Mouse (Mus musculus) gastrocnemius, postnatal 14 days (tissue): ENCODE data around the gene Rnf144a. TPM values are rescaled to one million over a fixed set of nuclear protein-coding genes. Genes with fewer than 3 reads are reported as not detected.

Source experiments
- DNase-seq: peaks from one replicate; pipeline ENCODE4 v3.0.0; 2021; ENCODE audit warnings: mixed read lengths
- intact Hi-C: fragments of 180-260 bp; cut with DNase I; formaldehyde crosslinking; loops from one replicate; pipeline ENCODE4 v1.15.1; 2025; ENCODE audit warnings: low total_unique reads
- total RNA-seq, 2 experiments: library from RNA; stranded (reverse); gene quantifications; 2 replicates each; pipeline ENCODE4 v1.2.3; 2021

The Rnf144a gene
- total RNA-seq, 2 experiments from 2014 or later, result 18.7 to 22.9 TPM

- no peak for DNase-seq
- intact Hi-C loops, result no loop called here
These were observed 33.3 kb downstream of the Rnf144a start for GRCm38 (mm10) chr12:26381730-26382129.

DNA sequence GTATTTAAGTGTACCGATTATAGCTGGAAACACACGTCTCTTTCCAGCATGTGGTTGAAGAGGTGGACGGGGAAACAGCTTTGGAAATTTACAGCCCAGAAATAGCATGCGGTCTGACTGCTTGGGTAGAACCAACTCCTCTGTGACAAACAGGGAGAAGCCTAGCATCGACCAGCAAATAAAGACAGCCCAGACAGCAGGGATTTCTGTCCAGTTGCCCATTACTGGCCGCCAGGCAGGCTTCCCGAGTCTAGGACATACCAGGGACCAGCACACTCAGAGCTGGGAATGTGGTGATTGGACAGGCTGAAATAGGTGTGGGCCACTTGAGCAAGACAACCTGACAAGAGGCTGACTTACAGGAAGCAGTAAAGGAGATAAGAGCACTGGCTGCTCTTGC is 35.3 kb downstream of the Rnf144a start:
- intact Hi-C loops, result no loop called here
- no peak for DNase-seq

GRCm38 (mm10) chr12:26377691-26378090 is 37.4 kb downstream of the Rnf144a start:
- no peak for DNase-seq
- intact Hi-C loops, result no loop called here

- intact Hi-C loops, result no loop called here
- DNase-seq, result no peak
These were observed 38.3 kb downstream of the Rnf144a start for GRCm38 (mm10) chr12:26376541-26377323.

DNA sequence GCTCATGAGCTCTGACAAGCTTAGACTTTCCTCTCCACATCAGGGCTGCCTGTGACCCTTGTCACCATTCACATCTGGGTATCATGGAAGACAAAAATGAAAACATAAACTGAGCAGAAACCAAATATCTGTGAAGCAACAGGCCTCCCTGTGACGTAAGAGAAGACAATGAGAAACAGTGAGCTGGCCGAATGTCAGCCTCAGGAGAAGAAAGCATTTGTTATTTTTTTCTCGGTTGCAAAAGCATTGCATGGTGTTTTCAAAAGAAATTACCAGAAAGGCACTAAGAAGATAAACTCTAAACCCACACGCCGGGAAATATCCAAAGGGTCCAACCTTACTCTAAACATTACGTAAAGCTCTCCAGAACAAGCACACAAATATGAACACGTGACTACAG is 41.3 kb downstream of the Rnf144a start:
- DNase-seq, result no peak
- intact Hi-C loops, result no loop called here

DNA sequence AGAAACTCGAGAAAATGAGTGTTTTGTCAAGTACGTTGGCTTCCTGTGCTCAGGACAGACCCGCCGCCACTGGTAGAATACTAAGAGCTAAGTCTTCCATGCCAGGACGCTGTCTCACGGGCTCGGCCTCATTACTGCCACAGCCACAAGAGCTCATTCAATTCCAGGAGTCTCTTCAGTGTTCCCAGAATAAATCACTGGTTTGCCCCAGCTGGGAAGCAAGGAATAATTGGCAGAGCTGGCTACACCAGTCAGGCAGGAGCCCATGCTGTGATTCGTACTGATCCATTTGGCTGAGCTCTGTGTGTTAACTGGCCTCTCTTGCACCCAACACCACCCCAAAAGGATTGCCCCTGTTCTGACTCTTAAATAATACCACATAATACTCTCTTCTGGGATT is 45.0 kb downstream of the Rnf144a start:
- intact Hi-C loops, result no loop called here
- DNase-seq, result no peak

DNA sequence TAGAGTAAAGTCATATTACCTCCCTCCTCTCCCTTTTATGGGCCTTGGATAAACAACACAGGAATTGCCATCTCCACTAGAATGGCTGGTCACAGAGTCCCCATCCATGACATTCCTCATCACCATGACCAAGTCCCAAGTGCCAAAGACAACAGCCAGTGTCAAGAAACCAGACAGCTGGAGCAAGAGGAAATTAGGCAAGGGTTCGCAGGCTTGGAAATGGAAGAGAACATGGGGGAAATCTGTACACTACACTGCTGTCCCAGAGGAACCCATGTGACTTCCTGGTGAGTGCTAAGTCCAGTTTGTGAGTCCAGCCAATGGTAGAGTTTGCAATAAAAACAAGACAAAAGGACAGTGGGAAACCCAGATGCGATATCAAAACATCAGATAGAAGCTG is 47.7 kb downstream of the Rnf144a start:
- intact Hi-C loops, result no loop called here
- DNase-seq, result no peak

DNA sequence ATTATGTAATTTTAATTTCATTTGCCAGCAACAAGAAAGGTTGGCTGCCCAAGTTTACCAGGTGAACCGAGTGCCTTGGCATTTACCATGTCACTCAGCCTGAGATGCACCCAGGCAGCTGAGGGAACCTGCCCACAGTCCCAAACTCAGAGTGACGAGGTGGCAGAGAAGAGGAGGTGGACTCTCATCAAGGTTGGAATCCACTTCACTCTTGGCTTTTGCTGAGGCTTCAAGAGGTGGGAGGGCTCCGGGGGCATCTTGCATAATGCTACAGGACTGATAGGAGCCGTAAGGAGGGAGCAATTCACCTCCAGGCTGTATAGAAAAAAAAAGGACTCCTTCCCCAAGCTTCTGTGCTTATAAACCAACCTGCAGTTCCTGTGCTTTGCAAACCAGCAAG is 48.7 kb downstream of the Rnf144a start:
- intact Hi-C loops, result no loop called here
- no peak for DNase-seq

DNA sequence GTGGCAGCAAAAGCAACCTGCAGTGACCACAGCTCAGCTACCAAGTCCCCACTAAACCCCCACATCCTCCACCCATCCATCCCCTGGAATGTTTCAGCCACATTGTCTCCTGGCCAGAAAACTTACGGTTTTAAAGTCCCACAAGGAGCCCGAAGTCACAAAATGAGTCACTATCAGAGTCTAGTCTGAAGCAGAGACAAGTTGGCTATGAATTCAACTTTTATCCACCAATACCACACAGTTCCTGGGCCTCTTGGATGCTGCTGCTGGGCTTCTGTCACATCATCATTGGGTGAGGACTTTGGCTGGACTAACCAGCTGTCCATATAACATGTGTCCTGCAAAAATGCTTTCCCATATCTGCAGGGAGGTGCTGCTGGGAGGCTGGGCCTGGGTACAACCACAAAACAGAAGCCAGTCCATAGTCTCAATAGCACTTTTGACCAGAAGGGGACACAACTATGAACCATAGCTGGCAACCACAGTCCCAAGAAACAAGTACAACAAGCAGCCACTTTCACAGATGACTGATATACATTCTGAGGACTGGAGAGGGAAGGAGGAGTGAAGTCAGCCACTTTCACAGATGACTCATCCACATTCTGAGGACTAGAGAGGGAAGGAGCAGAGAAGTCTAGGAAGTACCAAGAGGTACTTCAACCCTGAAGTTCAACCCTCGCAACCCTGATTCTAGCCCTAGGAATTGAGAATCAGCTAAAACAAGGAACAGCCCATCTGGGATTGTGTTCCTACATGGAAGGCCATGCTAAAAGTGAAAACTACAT is 49.3 kb downstream of the Rnf144a start:
- intact Hi-C loops, result no loop called here
- no peak for DNase-seq

DNA sequence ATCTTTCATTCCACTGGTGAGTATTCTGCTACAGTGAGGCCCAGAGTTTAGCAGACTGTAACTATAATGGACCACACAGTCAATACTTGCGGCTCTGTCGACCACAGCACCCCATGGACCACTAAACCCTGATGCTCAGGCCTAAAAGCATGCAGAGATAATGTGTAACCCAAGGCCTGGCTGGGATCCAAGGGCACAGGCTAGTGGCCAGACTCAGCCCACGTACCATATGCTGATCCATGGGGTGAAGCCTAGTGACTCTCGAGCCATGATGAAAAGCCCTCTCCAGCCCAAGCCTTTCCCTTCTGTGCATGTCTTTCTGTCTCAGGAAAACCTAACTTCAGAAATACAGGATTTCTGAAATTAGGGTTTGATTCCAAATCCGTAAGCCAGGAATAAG is 50.2 kb downstream of the Rnf144a start:
- intact Hi-C loops, result no loop called here
- DNase-seq, result no peak

DNA sequence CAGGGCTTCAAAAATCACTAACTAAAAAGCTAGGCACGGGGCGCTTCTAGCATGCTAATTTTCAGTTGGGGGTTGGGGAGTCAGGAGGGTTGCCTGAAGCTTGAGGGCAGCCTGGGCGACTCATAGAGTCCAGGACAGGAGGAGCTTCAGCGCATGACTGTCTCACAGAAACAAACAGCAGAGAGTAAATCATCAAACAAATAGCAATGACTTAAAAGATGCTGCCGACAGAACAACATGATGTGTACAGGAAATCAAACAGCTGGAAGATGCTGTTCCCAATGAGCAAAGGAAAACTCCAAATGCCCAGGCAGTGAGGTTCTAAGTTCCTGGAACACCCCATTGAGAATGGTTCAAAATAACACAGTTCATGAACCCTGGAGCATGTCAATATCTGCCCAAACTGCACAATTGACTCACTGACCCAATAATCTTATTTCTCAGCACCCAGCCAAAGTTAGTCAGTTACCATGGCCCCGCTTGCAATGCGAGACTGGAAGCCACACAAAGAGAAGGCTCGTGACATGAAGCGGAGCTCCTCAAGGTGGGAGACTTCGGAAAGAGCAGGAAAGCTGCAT is 54.0 kb downstream of the Rnf144a start:
- DNase-seq, result no peak
- intact Hi-C loops, result no loop called here

DNA sequence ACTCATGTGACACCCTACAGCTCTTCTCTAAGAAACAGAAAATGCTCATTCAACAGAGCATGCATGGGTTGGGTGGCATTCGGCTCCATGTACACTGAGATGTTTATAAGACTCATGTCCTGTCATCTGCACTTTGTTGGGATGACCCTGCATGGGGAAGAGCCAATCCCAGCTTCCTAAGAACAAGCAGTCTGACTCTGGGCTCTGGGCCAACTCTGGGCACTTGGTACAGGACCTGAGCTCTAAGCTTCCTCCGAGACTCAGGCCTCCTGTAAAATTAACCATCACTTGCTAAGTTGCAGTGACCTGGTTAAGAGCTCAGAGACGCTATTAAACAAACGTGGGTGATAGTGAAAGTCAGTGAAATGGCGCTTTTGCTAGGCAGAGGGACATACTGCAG is 55.2 kb downstream of the Rnf144a start:
- intact Hi-C loops, result loop anchor here (5.0 kb wide), 1 partner anchor 38 kb away; no protein-coding TSS in a partner anchor
- DNase-seq, result peak; percentile 32

DNA sequence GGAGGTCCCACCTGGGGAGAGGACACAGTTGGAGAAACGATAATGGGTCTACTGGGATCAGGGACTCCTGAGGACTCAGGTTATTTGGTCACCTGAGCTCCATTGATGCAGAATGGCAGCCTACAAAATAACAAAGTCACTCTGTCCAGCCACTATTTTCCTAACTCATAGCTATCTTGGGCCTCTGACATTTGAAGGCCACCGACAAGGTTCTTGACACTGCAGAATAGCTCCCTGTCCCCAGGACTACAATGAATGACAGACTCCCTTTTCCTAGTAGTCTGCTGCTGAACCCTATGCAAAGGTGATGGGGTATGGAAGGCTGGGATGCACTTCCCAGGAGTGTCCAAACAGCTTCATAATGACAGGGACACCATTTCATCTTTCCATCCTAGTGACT is 55.8 kb downstream of the Rnf144a start:
- intact Hi-C loops, result loop anchor here (5.0 kb wide), 1 partner anchor 37 kb away; no protein-coding TSS in a partner anchor
- no peak for DNase-seq

GRCm38 (mm10) chr12:26357246-26357645 is 57.8 kb downstream of the Rnf144a start:
- DNase-seq, result no peak
- intact Hi-C loops, result loop anchor here (5.0 kb wide), 1 partner anchor 35 kb away; no protein-coding TSS in a partner anchor

DNA sequence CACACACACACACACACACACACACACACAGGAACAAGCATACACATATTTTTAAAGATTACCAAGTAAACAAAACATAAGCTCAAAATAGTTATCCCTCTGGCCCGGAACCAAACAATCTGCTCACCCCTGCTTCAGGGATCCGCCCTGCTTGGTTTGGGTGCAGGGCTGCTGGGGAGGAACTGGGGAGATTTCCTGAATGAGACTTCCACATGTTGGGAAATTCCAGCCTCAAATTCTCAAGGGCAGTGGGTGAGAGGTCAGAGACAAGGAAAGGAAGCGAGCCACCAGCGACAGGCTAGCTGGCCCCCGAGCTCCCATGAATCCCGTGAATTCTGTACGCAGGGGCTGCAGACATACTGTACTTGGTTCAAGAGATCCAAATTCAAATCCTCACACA is 58.9 kb downstream of the Rnf144a start:
- intact Hi-C loops, result loop anchor here (5.0 kb wide), 1 partner anchor 34 kb away; no protein-coding TSS in a partner anchor
- DNase-seq, result peak; percentile 51

GRCm38 (mm10) chr12:26351321-26351720 is 63.7 kb downstream of the Rnf144a start:
- intact Hi-C loops, result no loop called here
- no peak for DNase-seq

DNA sequence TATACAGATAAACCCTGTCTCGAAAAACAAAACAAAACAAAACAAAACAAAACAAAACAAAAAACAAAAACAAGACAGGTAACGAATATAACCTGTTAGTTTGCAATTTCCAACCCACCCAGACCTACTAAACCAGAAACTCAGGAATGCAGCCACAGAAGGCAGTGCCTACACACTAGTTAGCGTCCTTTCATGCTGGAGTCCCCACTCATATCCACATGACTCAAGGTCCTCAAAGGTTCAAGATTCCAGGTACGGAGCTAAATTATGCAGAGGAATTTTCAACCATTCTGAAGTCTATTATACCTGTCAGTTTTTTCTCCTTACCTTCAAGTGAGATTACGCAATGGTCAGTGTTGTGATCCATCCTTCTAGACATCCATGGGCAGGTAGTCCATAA is 70.6 kb downstream of the Rnf144a start:
- intact Hi-C loops, result no loop called here
- no peak for DNase-seq

- intact Hi-C loops, result no loop called here
- no peak for DNase-seq
These were observed 71.9 kb downstream of the Rnf144a start for GRCm38 (mm10) chr12:26343131-26343530.

- DNase-seq, result no peak
- intact Hi-C loops, result no loop called here
These were observed 72.4 kb downstream of the Rnf144a start for GRCm38 (mm10) chr12:26342663-26343062.

GRCm38 (mm10) chr12:26342086-26342485 is 73.0 kb downstream of the Rnf144a start:
- DNase-seq, result no peak
- intact Hi-C loops, result no loop called here
